Mouse (Mus musculus): ENCODE data around the gene Copa.

Copa gene

DNA sequence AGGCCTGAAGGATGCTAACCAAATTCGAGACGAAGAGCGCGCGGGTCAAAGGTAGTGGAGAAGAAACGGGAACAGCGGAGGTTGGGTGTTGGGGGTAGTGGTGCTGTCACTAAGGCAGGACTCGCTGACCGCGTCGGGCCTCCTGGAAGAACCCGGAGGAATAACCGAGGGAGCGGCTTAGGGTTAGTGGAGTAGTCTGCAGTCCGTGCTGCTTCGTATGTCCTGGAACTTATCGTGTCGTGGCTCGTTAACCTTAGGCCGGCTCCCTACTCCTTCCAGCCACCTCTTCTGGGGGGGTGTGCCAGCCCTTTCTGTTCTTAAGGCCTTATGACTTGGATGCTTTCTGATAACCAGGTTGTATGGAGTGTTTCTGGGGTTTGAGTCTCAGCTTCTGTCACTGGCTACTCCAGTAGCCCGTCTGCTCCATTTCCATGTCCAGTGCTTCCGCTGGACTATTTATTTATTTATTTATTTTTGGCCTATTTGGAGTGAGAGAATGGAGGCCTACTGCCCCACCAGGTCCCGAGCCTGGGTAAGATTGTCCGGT, 643 bp downstream of the Copa start:
- in situ Hi-C loops (cut with MboI), result loop anchor here (25.0 kb wide), 1 partner anchor 1196 kb away; the partner anchor contains the start of genes Dusp12 and Gm26620

DNA sequence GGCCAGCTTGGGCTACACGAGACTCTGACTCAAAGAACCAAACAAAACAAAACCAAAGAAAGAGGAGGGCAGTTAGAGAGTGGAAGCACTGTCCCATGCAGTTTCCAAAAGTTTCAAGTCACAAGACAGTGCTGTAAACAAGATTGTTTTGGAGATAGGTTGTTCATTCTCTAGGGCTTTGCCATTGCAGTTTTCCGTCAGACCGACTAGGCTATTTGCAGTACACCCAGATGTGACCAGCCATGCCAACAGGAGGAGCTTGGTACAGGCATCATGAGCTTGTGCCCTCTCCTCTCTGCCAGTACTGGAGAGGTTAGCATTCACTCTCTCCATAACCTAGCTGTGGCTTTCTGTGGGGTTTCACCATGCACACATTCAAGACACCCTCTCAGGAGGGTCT, 11.2 kb downstream of the Copa start:
- in situ Hi-C loops (cut with MboI), result loop anchor here (25.0 kb wide), 1 partner anchor 1206 kb away; the partner anchor contains the start of genes Dusp12 and Gm26620

DNA sequence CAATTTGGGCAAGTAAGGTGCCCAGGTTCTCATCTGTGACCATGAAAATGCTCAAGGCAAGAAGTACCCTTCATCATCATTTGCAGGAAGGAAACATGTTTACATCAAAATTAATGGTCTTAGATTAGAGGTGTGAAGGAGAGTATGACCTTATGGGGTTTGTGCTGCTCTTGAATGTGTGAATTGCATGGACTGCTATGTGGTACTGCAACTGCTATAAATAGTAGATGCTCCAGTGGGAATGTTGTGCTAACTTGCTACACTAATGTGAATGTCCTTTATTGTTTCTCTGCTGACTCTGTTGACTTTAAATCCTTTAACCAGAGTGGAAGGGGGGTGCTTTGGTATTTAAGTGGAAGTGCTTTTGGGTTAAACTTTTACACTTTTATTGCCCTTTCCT, 12.0 kb downstream of the Copa start:
- in situ Hi-C loops (cut with MboI), result loop anchor here (25.0 kb wide), 1 partner anchor 1207 kb away; the partner anchor contains the start of genes Dusp12 and Gm26620

DNA sequence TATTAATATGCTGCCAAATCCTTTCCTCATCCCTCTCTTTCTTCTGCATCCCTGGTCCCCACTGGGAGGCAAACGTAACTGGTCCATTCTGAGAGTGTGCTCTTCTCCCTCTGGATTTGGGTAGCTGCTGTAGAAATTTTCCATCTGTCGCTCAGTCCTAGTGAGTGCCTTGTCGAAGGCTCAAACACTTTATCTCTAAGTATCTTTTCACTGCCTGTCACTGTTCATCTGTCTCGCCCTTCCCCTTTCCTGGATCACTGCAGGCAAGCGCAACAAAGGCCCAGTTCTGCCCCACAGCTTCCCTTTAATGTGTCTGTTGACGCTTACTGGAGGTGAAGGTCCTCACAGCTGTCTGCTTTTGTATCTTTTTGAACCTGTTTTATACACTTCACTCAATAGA, 12.9 kb downstream of the Copa start:
- in situ Hi-C loops (cut with MboI), result loop anchor here (25.0 kb wide), 1 partner anchor 1208 kb away; the partner anchor contains the start of genes Dusp12 and Gm26620

DNA sequence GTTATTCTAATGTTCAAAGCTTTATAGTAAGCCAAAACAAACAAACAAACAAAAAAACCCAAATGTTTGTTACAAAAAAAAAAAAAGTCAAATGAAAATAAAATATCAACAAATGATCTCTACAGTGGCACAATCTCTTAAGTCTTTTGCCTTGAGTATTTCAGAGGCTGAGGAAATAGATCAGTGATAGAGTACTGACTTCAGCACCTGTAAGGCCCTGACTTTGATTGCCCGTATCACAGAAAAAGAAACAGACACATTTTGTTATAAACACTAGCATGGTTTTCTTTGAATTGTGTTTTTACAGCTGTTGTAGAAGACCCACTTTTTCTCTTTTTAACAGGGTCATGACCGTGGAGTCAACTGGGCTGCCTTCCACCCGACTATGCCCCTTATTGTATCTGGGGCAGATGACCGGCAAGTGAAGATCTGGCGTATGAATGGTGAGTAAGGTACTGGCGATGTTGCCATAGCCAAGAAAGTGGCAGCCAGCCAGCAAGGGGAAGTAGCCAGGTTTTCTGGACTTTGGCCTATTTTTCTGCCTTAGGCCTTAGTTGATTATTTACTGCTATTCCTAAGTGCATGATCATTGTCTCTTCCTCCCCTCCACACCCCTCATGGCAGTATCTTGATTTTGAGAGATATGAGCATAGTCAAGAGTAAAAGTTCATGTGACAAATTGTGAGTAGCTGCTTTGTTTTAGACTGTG, 17.1 kb downstream of the Copa start:
- in situ Hi-C loops (cut with MboI), result loop anchor here (25.0 kb wide), 1 partner anchor 1212 kb away; the partner anchor contains the start of genes Dusp12 and Gm26620

DNA sequence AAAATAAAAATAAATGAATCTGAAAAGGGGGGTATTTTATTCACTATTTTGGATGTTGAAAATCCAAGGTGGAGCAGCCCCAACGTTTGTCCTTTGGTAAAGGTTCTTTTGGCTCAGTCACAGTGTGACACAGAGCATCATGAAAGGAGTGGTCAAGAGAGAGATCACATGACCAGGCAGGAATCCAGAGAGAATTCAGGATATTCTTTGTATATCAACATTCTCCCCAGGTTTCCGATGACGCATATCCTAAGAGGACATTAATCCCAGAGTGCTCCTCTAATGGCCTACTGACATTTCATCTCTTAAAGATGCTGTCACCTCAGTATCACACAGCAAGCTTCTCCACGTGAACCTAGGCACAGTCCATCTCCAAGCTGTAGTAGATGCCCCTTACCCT, 21.3 kb downstream of the Copa start:
- in situ Hi-C loops (cut with MboI), result no loop called here

DNA sequence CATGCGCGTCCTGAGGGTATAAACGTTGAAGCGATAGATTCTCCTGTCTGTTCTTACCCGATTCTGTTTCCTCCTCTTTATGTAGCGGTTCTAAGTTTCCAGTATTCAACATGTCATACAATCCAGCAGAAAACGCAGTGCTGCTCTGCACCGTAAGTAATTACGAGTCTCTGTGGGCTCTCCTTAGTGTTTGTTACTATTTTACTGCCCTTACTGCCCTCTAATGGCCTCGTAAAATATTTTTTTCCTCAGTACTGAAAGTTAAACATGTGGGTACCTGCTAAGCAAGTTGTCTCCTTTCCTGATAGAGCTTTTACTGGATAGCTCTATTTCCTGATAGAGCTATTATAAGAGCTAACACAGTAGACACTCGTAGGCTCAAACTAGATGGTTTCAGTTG, 22.8 kb downstream of the Copa start:
- in situ Hi-C loops (cut with MboI), result no loop called here

DNA sequence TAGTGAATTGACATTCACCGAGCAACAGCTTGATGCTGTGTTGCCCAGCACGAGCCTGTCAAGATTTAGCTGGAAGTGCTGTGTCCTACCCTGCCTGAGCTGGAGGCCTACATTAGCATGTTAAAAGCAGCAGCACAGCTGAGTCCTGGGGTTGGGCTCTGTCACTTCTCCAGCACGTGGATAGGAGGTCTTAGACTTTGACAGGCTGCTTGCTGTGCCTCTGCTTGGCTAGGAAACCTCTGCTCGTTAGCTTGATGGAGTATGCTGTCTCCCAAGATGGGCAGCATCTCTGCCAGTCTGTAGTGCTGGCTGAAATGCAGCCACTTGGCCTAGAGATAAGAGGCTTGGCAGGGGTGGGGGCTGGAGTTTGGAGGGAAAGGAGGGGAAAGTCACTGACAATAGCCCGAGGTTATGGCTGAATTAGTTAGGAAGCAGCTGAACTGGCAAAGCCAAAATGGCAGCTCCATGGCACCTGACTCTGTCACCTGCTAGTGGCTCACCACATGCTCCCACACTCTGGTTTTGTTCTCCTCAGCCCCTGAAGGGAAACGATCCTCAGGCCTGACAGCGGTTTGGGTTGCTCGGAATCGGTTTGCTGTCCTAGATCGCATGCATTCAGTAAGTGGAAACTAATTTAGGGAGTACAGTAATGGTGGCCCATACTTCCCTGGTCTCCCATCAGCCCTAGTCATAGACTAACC, 25.6 kb downstream of the Copa start:
- in situ Hi-C loops (cut with MboI), result no loop called here

DNA sequence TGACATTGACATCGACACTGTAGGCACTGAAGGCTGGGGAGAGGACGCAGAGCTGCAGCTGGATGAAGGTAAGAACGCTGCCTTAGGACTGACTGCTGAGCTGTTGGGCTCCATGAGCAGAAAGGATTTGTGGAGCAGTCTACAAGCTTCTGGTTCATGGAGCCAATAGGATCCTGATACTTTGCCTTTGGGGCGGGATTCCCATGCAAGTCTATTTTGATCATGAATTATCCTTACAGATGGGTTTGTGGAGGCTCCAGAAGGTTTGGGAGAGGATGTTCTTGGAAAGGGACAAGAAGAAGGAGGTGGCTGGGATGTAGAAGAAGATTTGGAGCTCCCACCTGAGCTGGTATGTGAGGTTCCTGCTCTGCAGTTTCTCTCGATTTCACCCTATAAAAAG, 34.6 kb downstream of the Copa start:
- in situ Hi-C loops (cut with MboI), result no loop called here

DNA sequence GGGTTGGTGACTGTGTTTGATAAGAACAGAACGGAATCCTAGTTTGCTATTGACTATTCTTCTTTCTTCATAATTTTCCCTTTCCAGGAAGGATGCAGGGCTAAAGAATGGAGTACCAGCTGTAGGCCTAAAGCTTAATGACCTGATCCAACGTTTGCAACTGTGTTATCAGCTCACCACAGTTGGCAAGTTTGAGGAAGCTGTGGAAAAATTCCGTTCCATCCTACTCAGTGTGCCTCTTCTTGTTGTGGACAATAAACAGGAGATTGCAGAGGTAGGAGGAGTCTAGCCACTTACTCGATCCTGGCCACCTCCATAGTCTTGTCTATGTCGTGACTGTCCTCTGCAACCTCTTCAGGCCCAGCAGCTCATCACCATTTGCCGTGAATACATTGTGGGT, 36.8 kb downstream of the Copa start:
- in situ Hi-C loops (cut with MboI), result no loop called here

DNA sequence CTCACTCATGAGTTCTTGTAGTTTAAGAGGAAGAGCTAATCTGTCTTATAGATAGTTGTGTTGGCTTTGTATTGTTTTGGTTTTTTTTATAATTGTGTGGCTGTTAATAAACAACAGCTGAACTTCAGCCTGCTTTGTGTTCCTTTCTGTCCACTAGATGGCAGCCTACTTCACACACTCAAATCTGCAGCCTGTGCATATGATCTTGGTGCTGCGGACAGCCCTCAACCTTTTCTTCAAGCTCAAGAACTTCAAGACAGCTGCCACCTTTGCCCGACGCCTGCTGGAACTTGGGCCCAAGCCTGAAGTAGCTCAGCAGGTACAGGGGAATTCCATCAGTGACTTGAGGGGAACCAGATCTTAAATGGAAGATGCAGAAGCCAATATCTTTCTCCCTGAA, 37.4 kb downstream of the Copa start:
- in situ Hi-C loops (cut with MboI), result no loop called here

DNA sequence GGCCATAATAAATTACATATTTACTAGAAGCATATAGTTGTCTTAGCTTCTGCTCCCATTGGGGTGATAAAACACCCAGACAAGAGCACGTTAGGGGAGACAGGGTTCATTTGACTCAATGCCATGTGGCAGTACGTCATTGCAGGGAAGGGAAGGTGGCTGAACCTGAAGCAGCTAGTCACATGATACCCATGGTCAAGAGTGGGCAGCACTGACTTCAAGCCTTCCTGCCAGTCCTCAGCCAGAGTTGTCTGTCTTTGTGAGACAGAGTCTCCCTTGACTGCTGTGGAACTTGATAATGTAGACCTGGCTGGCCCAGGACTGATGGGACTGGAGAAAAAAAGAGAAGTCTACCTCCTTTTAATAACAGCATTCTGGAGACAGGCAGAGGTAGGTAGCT, 40.3 kb downstream of the Copa start:
- in situ Hi-C loops (cut with MboI), result no loop called here

DNA sequence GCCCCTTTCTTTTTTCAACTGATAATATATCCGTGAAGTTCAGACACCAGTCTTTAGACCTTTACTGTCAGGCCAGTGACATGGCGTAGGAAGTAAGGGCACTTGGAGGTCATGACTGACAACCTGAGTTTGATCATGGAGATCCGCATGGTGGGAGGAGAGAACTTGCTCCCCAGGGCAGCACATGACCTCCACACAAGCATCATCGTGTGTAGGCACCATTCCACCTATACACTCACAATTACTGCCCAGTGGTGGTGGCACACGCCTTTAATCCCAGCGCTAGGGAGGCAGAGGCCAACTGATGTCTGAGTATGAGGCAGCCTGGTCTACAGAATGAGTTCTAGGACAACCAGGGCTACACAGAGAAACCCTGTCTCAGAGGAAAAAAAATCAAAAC, 42.2 kb downstream of the Copa start:
- in situ Hi-C loops (cut with MboI), result no loop called here

DNA sequence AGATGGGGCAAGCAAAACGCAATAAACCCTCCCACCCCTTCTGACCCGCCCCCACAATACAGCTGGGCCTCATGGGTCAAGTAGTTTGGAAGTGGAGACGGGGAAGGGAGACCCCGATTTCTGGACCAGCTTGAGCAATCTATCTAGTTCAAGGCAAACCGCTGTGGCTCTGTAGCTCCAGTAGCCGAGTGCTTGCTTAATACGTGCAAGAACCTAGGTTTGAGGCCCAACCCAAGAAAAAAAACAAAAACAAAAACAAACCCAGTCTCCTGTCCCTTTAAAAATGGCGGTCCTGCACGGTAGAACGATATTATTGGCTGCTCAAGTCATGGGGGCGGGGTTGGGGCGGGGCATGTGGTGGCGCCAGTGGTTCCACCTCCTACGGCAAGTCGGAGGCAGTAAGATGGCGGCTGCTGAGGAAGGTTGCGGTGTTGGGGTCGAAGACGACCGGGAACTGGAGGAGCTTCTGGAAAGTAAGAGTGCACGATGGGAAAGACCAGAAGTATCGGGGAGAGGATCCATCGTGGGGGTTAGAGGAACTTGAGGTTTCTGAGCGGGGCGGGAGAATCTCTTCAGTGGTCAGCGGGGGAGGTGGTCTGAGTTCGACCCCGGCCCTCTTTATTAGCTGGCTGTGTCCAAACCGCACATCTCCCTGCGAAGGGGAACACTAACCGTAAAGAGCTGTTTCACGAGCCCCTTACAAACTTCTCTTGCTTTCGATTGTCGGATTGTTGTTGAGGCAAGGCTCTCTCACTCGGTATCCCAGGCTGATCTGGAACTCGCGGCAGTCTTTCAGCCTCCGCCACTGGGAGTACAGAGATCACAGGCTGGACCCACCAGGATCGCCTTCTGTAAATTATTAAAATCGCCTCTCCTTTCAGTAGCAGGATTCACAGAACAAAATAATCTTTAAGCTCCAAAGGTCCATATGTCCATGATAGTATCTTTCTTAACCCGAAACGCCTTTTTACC, 44.3 kb downstream of the Copa start, which contains the start of gene Pex19:
TSS of gene Pex19 (plus strand) at position 380 of the 972 bp plus-strand sequence.
- in situ Hi-C loops (cut with MboI), result no loop called here

DNA sequence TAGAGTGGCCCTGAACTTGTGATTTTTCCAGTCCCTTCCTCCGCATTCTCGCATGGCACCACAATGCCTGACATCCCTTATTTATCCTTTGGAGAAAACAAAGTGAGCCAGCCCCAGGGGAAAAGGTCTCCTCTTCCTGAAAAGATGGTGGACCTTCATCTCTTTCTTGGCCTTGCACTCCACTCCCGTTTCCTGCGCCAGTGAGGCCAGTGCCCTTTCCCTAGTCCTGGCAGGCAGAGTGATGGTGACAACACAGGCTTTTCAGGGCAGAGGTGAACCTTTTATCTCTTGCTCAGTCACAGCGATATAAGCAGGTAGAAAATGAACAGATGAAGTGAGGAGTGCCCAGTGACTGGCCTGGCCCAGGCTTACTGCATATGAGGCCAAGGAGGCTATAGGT, 45.2 kb downstream of the Copa start:
- in situ Hi-C loops (cut with MboI), result no loop called here

DNA sequence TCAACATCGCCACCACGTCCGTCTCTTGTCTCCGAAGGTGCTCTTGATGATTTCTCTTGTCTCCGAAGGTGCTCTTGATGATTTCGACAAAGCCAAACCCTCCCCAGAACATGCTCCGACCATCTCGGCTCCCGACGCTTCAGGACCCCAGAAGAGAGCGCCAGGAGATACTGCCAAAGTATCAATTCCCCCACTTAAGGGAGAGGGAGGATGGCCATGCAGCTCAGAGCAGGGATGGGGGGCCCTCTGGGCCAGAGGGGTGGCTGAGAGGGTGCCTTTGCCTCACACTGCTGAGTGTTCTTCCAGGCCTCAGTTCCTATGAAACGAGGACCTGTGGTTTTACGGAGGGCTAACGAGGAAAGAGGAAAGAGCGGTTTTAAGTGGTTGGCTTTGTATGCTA, 46.2 kb downstream of the Copa start:
- in situ Hi-C loops (cut with MboI), result no loop called here

DNA sequence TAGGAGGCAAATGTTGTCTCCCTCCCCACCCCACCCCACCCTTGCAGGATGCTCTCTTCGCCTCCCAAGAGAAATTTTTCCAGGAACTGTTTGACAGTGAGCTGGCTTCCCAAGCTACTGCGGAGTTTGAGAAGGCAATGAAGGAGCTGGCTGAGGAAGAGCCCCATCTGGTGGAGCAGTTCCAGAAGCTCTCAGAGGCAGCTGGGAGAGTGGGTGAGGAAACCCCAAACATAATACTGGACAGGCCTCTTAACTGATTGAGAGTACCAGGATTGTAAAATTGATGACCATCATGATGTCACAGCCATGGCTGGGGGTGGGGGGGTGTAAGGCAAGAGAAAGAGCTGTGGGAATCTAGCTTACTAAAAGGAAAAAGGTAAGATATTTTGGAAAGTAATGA, 46.8 kb downstream of the Copa start:
- in situ Hi-C loops (cut with MboI), result no loop called here

DNA sequence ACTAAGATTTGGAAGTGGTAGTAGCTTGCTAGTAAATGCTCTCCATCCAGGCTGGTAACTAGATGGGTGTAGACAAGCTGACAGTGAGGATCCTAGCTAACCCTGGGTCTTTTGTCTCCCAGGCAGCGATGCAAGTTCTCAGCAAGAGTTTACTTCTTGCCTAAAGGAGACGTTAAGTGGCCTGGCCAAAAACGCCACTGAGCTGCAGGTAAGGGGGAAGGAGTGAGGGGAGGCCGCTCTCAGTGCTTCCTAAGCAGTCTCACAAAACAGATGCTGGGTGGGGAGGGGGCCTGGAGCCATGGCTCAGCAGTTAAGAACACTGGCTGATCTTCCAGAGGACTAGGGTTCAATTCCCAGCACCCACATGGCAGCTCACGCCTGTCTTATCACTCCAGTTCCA, 47.5 kb downstream of the Copa start:
- in situ Hi-C loops (cut with MboI), result no loop called here

DNA sequence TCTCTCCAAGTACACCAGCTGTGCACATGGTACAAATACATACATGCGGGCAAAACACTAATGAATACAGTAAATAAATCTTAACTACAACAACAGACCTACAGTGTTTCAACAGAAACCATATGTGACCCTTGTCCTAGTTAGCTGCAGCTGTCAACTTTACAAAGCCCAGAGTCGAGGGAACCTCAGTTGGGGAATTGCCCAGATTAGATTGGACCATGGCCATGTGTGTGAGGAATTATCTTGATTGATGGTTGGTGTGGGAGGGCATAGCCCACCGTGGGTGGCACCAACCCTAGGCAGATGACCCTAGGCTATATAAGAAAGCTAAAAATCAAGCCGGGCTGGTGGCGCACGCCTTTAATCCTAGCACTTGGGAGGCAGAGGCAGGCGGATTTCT, 50.0 kb downstream of the Copa start:
- in situ Hi-C loops (cut with MboI), result no loop called here

DNA sequence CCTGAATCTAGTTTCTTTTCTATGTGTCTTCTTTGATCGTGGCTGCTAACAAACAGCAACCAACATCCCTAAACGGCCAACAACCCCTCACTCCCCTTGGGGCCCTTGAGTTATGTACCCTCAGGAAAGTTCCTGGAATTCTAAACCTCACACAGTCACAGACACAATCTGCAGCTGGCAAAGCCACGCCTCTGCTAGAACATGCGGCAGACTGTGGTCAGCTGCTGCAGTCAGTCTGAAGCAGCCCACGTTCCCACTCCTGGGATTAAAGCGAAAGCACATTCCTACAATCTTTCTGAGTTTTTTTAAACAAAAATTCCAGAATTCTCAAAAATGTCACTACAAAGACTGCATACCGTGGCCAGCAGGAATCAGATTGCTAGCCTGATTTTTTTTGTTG, 51.2 kb downstream of the Copa start:
- in situ Hi-C loops (cut with MboI), result no loop called here

DNA sequence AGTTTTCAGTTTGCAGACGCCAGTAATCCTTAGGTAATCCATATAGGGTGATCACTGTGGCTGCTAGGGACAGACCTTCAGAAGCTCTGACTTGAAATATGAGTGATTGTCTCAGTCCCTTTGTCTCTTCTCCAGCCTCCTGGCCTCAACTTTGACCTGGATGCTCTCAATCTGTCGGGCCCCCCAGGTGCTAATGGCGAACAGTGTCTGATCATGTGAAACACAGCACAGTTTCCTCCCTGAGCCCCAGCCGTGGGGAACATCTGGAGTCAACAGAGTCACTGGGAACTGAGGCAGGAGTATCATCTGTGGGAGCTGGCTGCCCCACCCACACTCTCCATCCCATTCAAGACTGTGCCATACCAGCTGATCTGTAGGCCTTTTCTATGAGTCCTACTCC, 51.7 kb downstream of the Copa start:
- in situ Hi-C loops (cut with MboI), result no loop called here

DNA sequence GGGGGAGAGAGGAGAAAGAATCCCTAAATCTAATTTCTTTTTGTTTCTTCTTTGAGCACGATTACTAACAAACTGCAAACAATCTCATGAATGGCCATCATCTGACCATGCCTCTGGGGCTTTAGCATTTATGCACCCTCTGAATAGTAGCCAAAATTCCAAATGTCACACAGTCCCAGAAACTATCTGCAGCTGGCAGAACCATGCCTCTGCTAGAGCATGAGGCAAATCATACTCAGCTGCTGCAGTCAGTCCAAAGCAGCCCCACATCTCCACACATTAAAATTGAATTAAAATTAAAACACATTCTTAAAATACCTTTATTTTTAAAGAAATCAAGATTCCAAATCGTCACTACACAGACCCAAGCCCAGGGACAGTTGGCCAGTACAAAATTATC, 57.8 kb downstream of the Copa start:
- in situ Hi-C loops (cut with MboI), result loop anchor here (10.0 kb wide), 1 partner anchor 175 kb away; no protein-coding TSS in a partner anchor
